Mouse (Mus musculus) midbrain, embryonic 13.5 days (tissue): ENCODE data around the gene Dennd1a. TPM values are rescaled to one million over a fixed set of nuclear protein-coding genes. Genes with fewer than 3 reads are reported as not detected.

Source experiments
- ATAC-seq: fragments of 200-750 bp; cut with Nextera tagmentation; 2 replicates; pipeline ENCODE4 v1.8.0; 2017; ENCODE audit warnings: mild to moderate bottlenecking, moderate TSS enrichment, moderate library complexity
- H3K27ac ChIP-seq: fragments of 300-500 bp; sonication (generic); 2 replicates; pipeline ENCODE4 v1.5.1; 2015; ENCODE audit warnings: inconsistent platforms, mild to moderate bottlenecking, moderate library complexity
- H3K27me3 ChIP-seq: fragments of 300-500 bp; sonication (generic); 2 replicates; pipeline ENCODE4 v1.6.1; 2015; ENCODE audit warnings: mild to moderate bottlenecking, inconsistent platforms
- H3K36me3 ChIP-seq: fragments of 300-500 bp; sonication (generic); 2 replicates; pipeline ENCODE4 v1.6.1; 2015; ENCODE audit warnings: mild to moderate bottlenecking, inconsistent platforms
- H3K4me1 ChIP-seq: fragments of 300-500 bp; sonication (generic); replicated peaks from 2 replicates; pipeline ENCODE4 v1.6.1; 2015; ENCODE audit warnings: inconsistent platforms
- H3K4me2 ChIP-seq: fragments of 300-500 bp; sonication (generic); replicated peaks from 2 replicates; pipeline ENCODE4 v1.6.1; 2015; ENCODE audit warnings: moderate library complexity, mild to moderate bottlenecking, inconsistent platforms
- H3K4me3 ChIP-seq: fragments of 300-500 bp; sonication (generic); replicated peaks from 2 replicates; pipeline ENCODE4 v1.5.1; 2015; ENCODE audit warnings: mild to moderate bottlenecking, inconsistent platforms
- H3K9ac ChIP-seq: fragments of 300-500 bp; sonication (generic); replicated peaks from 2 replicates; pipeline ENCODE4 v1.6.1; 2015; ENCODE audit warnings: mild to moderate bottlenecking, inconsistent platforms
- H3K9me3 ChIP-seq: fragments of 300-500 bp; sonication (generic); 2 replicates; pipeline ENCODE4 v1.6.1; 2016; ENCODE audit warnings: mild to moderate bottlenecking, inconsistent platforms
- WGBS: fragments of 180-500 bp; shearing (Covaris S2); methylation state at CpG from one replicate; pipeline ENCODE4 v1.1.7; 2015; 5-methylcytosine and 5-hydroxymethylcytosine counted together
- polyA plus RNA-seq: library from polyadenylated mRNA; unstranded; fragments of >200 nt; fragmentation: Nextera tagmentation; extraction: Ambion mirVana; gene quantifications from 2 replicates; pipeline ENCODE4 v1.2.1, GENCODE M21; 2015

Gene Dennd1a
- polyA plus RNA-seq, 1 experiment from 2014 or later: 19.5 TPM

GRCm38 (mm10) chr2:38291526-38291925, 4.3 kb upstream of the Dennd1a start:
- ATAC-seq: no peak
- no peak overlapping the region for H3K27ac ChIP-seq
- no peak overlapping the region for H3K4me2 ChIP-seq
- H3K9ac ChIP-seq: no peak overlapping the region
- H3K36me3 ChIP-seq: no peaks in the 10 kb centered on the region
- 88% methylated on average over 1 of the region's 1 CpGs for WGBS
- no peak overlapping the region for H3K4me3 ChIP-seq
- H3K27me3 ChIP-seq: peaks cover 10% of the 10 kb centered on the region; the same call in 1 of the 2 replicates
- peaks cover 4% of the 10 kb centered on the region for H3K4me1 ChIP-seq
- no peaks in the 10 kb centered on the region for H3K9me3 ChIP-seq

GRCm38 (mm10) chr2:38288226-38288625, 1.0 kb upstream of the Dennd1a start:
- Histone ChIP-seq H3K4me1 (peaks cover 25% of the 10 kb centered on the region), H3K4me2 (no peak overlapping the region), H3K4me3 (no peak overlapping the region), H3K36me3 (no peaks in the 10 kb centered on the region), H3K9ac (no peak overlapping the region), H3K9me3 (no peaks in the 10 kb centered on the region), H3K27ac (no peak overlapping the region), H3K27me3 (peaks cover 10% of the 10 kb centered on the region; the same call in 1 of the 2 replicates)
- 71% methylated on average over 2 of the region's 2 CpGs for WGBS
- no peak for ATAC-seq

GRCm38 (mm10) chr2:38286433-38286732, 807 bp downstream of the Dennd1a start:
- 11% methylated on average over 4 of the region's 4 CpGs for whole genome bisulfite sequencing
- ATAC-seq: no peak

GRCm38 (mm10) chr2:38285781-38286432, 1.3 kb downstream of the Dennd1a start:
- no peak for ATAC-seq

More at GRCm38 (mm10) chr2:38286433-38286732, 807 bp downstream of the Dennd1a start:
- peak overlapping the region; percentile 90 for H3K9ac ChIP-seq
- peak overlapping the region; percentile 85 for H3K4me3 ChIP-seq
- H3K4me1 ChIP-seq: peaks cover 27% of the 10 kb centered on the region
- H3K27ac ChIP-seq: peak overlapping the region; percentile 92
- no peaks in the 10 kb centered on the region for H3K9me3 ChIP-seq
- no peaks in the 10 kb centered on the region for H3K36me3 ChIP-seq
- peaks cover 5% of the 10 kb centered on the region; the same call in 1 of the 2 replicates for H3K27me3 ChIP-seq
- H3K4me2 ChIP-seq: peak overlapping the region; percentile 72

GRCm38 (mm10) chr2:38283961-38284360, 3.2 kb downstream of the Dennd1a start:
- Histone ChIP-seq H3K9me3 (no peaks in the 10 kb centered on the region), H3K4me3 (no peak overlapping the region), H3K4me2 (no peak overlapping the region), H3K4me1 (peaks cover 27% of the 10 kb centered on the region), H3K9ac (no peak overlapping the region), H3K27me3 (peaks cover 5% of the 10 kb centered on the region; the same call in 1 of the 2 replicates), H3K36me3 (no peaks in the 10 kb centered on the region), H3K27ac (no peak overlapping the region)
- ATAC-seq: no peak
- WGBS: 89% methylated on average over 1 of the region's 1 CpGs

More at GRCm38 (mm10) chr2:38285781-38286432, 1.3 kb downstream of the Dennd1a start:
- peak overlapping the region; percentile 90 for H3K9ac ChIP-seq
- peak overlapping the region; percentile 92; the same call in 1 of the 2 replicates for H3K27ac ChIP-seq
- H3K9me3 ChIP-seq: no peaks in the 10 kb centered on the region
- no peaks in the 10 kb centered on the region for H3K36me3 ChIP-seq
- peak overlapping the region; percentile 85 for H3K4me3 ChIP-seq
- WGBS: 63% methylated on average over 4 of the region's 4 CpGs
- H3K4me2 ChIP-seq: peak overlapping the region; percentile 72
- peaks cover 5% of the 10 kb centered on the region; the same call in 1 of the 2 replicates for H3K27me3 ChIP-seq
- H3K4me1 ChIP-seq: peaks cover 27% of the 10 kb centered on the region

GRCm38 (mm10) chr2:38280376-38280775, 6.8 kb downstream of the Dennd1a start:
- H3K4me2 ChIP-seq: no peak overlapping the region
- H3K4me1 ChIP-seq: peaks cover 11% of the 10 kb centered on the region
- no peak overlapping the region for H3K4me3 ChIP-seq
- H3K36me3 ChIP-seq: no peaks in the 10 kb centered on the region
- no peaks in the 10 kb centered on the region for H3K27me3 ChIP-seq
- no peak for ATAC-seq
- H3K27ac ChIP-seq: no peak overlapping the region
- H3K9me3 ChIP-seq: no peaks in the 10 kb centered on the region
- no peak overlapping the region for H3K9ac ChIP-seq

- 97% methylated on average over 2 of the region's 2 CpGs for WGBS
- no peaks in the 10 kb centered on the region for H3K4me1 ChIP-seq
- no peak overlapping the region for H3K4me2 ChIP-seq
- H3K27me3 ChIP-seq: no peaks in the 10 kb centered on the region
- ATAC-seq: no peak
- H3K4me3 ChIP-seq: no peak overlapping the region
- no peaks in the 10 kb centered on the region for H3K9me3 ChIP-seq
- H3K36me3 ChIP-seq: no peaks in the 10 kb centered on the region
- no peak overlapping the region for H3K9ac ChIP-seq
- H3K27ac ChIP-seq: no peak overlapping the region
Measured at GRCm38 (mm10) chr2:38274973-38275372, 12.2 kb downstream of the Dennd1a start.

- Histone ChIP-seq H3K36me3 (no peaks in the 10 kb centered on the region), H3K9me3 (no peaks in the 10 kb centered on the region), H3K4me3 (no peak overlapping the region), H3K4me2 (no peak overlapping the region), H3K9ac (no peak overlapping the region), H3K27me3 (no peaks in the 10 kb centered on the region), H3K27ac (no peak overlapping the region), H3K4me1 (no peaks in the 10 kb centered on the region)
- WGBS: 74% methylated on average over 2 of the region's 2 CpGs
- ATAC-seq: no peak
Measured at GRCm38 (mm10) chr2:38263653-38264052, 23.5 kb downstream of the Dennd1a start.

- Histone ChIP-seq H3K36me3 (no peaks in the 10 kb centered on the region), H3K9ac (no peak overlapping the region), H3K27ac (no peak overlapping the region), H3K9me3 (no peaks in the 10 kb centered on the region), H3K27me3 (no peaks in the 10 kb centered on the region), H3K4me2 (no peak overlapping the region), H3K4me3 (no peak overlapping the region), H3K4me1 (no peaks in the 10 kb centered on the region)
- ATAC-seq: no peak
Measured at GRCm38 (mm10) chr2:38259052-38259451, 28.1 kb downstream of the Dennd1a start.

- Histone ChIP-seq H3K4me2 (no peak overlapping the region), H3K27ac (no peak overlapping the region), H3K36me3 (no peaks in the 10 kb centered on the region), H3K9ac (no peak overlapping the region), H3K27me3 (peaks cover 20% of the 10 kb centered on the region), H3K4me3 (no peak overlapping the region), H3K9me3 (no peaks in the 10 kb centered on the region), H3K4me1 (no peaks in the 10 kb centered on the region)
- WGBS: 62% methylated on average over 1 of the region's 1 CpGs
- no peak for ATAC-seq
Measured at GRCm38 (mm10) chr2:38237616-38238015, 49.6 kb downstream of the Dennd1a start.

- Histone ChIP-seq H3K9ac (no peak overlapping the region), H3K4me2 (no peak overlapping the region), H3K4me3 (no peak overlapping the region), H3K27ac (no peak overlapping the region), H3K9me3 (no peaks in the 10 kb centered on the region), H3K36me3 (no peaks in the 10 kb centered on the region), H3K4me1 (no peaks in the 10 kb centered on the region), H3K27me3 (peaks cover 34% of the 10 kb centered on the region)
- ATAC-seq: no peak
- WGBS: 90% methylated on average over 2 of the region's 2 CpGs
Measured at GRCm38 (mm10) chr2:38235593-38235992, 51.6 kb downstream of the Dennd1a start.

- Histone ChIP-seq H3K4me3 (no peak overlapping the region), H3K27me3 (peaks cover 82% of the 10 kb centered on the region), H3K4me2 (no peak overlapping the region), H3K27ac (no peak overlapping the region), H3K9ac (no peak overlapping the region), H3K36me3 (no peaks in the 10 kb centered on the region), H3K9me3 (no peaks in the 10 kb centered on the region), H3K4me1 (0 out of 2 replicates have a peak, but pooled peaks cover under 1% of the 10 kb centered on the region)
- no peak for ATAC-seq
- 90% methylated on average over 5 of the region's 5 CpGs for WGBS
Measured at GRCm38 (mm10) chr2:38229882-38230281, 57.3 kb downstream of the Dennd1a start.

GRCm38 (mm10) chr2:38223759-38224158, 63.4 kb downstream of the Dennd1a start:
- Histone ChIP-seq H3K9me3 (no peaks in the 10 kb centered on the region), H3K36me3 (no peaks in the 10 kb centered on the region), H3K27ac (no peak overlapping the region), H3K9ac (no peak overlapping the region), H3K4me3 (no peak overlapping the region), H3K27me3 (peaks cover 99% of the 10 kb centered on the region), H3K4me2 (no peak overlapping the region), H3K4me1 (peaks cover 23% of the 10 kb centered on the region)
- WGBS: 14% methylated on average over 2 of the region's 2 CpGs
- ATAC-seq: no peak
